Mouse (Mus musculus): ENCODE data around the gene Ccdc65. TPM values are rescaled to one million over a fixed set of nuclear protein-coding genes. Genes with fewer than 3 reads are reported as not detected.

Ccdc65 gene
- 158 and 181 TPM in 2 replicates for polyA plus RNA-seq (2012; rRNA removed)

GRCm38 (mm10) chr15:98707766-98708372, at the start of gene Ccdc65:
TSS of gene Ccdc65 (plus strand) at chr15:98708207.
- TF ChIP-seq POLR2A (IDR thresholded peaks at IDR 0.05; ENCODE audit: control insufficient read depth, low read depth, low read length) (peak; percentile 89; the same call in 1 of the 2 replicates), CTCF (IDR thresholded peaks at IDR 0.05; ENCODE audit: control insufficient read depth, insufficient read depth, insufficient replicate concordance, low read depth, low read length) (peak; percentile 78)
- Histone ChIP-seq H3K27me3 (ENCODE audit: control insufficient read depth, insufficient read depth, low read length) (no peaks in the 10 kb centered on the region), H3K4me3 (ENCODE audit: control insufficient read depth, low read depth, low read length) (peak within 1 kb of the TSS; percentile 90), H3K36me3 (ENCODE audit: control insufficient read depth, insufficient read depth, low read length) (no peaks in the 10 kb centered on the region; the same call in 1 of the 2 replicates), H3K4me1 (ENCODE audit: control insufficient read depth, insufficient read depth, low read length) (peaks cover 2% of the 10 kb centered on the region), H3K27ac (ENCODE audit: control insufficient read depth, insufficient read depth, low read depth, low read length) (no peak within 1 kb of the TSS)

GRCm38 (mm10) chr15:98662198-98662566, 45.8 kb upstream of the Ccdc65 start:
- peaks cover 5% of the 10 kb centered on the region; the same call in 1 of the 2 replicates for H3K4me1 ChIP-seq (ENCODE audit: control insufficient read depth, insufficient read depth, low read length)
- H3K27me3 ChIP-seq (ENCODE audit: control insufficient read depth, insufficient read depth, low read length), result no peaks in the 10 kb centered on the region
- H3K27ac ChIP-seq (ENCODE audit: control insufficient read depth, insufficient read depth, low read depth, low read length), result peak overlapping the region; percentile 97
- H3K4me3 ChIP-seq (ENCODE audit: control insufficient read depth, low read depth, low read length), result peak overlapping the region; percentile 97
- TF ChIP-seq POLR2A (IDR thresholded peaks at IDR 0.05; ENCODE audit: control insufficient read depth, low read depth, low read length) (no peak), CTCF (IDR thresholded peaks at IDR 0.05; ENCODE audit: control insufficient read depth, insufficient read depth, insufficient replicate concordance, low read depth, low read length) (no peak)
- no peaks in the 10 kb centered on the region for H3K36me3 ChIP-seq (ENCODE audit: control insufficient read depth, insufficient read depth, low read length)

- Histone ChIP-seq H3K4me1 (ENCODE audit: control insufficient read depth, insufficient read depth, low read length) (peaks cover 5% of the 10 kb centered on the region; the same call in 1 of the 2 replicates), H3K27ac (ENCODE audit: control insufficient read depth, insufficient read depth, low read depth, low read length) (peak within 1 kb of the TSS; percentile 97), H3K27me3 (ENCODE audit: control insufficient read depth, insufficient read depth, low read length) (no peaks in the 10 kb centered on the region), H3K4me3 (ENCODE audit: control insufficient read depth, low read depth, low read length) (peak within 1 kb of the TSS; percentile 97), H3K36me3 (ENCODE audit: control insufficient read depth, insufficient read depth, low read length) (no peaks in the 10 kb centered on the region)
- no peak for TF ChIP-seq CTCF (IDR thresholded peaks at IDR 0.05; ENCODE audit: control insufficient read depth, insufficient read depth, insufficient replicate concordance, low read depth, low read length)
- peak; percentile 96 for TF ChIP-seq POLR2A (IDR thresholded peaks at IDR 0.05; ENCODE audit: control insufficient read depth, low read depth, low read length)
Measured at GRCm38 (mm10) chr15:98662567-98663545, 45.2 kb upstream of the Ccdc65 start, which contains the start of gene Ddx23. TSS of gene Ddx23 (minus strand) at chr15:98662894.

GRCm38 (mm10) chr15:98664042-98664907, 43.7 kb upstream of the Ccdc65 start:
- Histone ChIP-seq H3K27me3 (ENCODE audit: control insufficient read depth, insufficient read depth, low read length) (no peaks in the 10 kb centered on the region), H3K36me3 (ENCODE audit: control insufficient read depth, insufficient read depth, low read length) (no peaks in the 10 kb centered on the region), H3K4me3 (ENCODE audit: control insufficient read depth, low read depth, low read length) (no peak overlapping the region), H3K4me1 (ENCODE audit: control insufficient read depth, insufficient read depth, low read length) (peaks cover 5% of the 10 kb centered on the region; the same call in 1 of the 2 replicates), H3K27ac (ENCODE audit: control insufficient read depth, insufficient read depth, low read depth, low read length) (no peak overlapping the region)
- no peak for TF ChIP-seq CTCF (IDR thresholded peaks at IDR 0.05; ENCODE audit: control insufficient read depth, insufficient read depth, insufficient replicate concordance, low read depth, low read length)
- no peak for TF ChIP-seq POLR2A (IDR thresholded peaks at IDR 0.05; ENCODE audit: control insufficient read depth, low read depth, low read length)

DNA sequence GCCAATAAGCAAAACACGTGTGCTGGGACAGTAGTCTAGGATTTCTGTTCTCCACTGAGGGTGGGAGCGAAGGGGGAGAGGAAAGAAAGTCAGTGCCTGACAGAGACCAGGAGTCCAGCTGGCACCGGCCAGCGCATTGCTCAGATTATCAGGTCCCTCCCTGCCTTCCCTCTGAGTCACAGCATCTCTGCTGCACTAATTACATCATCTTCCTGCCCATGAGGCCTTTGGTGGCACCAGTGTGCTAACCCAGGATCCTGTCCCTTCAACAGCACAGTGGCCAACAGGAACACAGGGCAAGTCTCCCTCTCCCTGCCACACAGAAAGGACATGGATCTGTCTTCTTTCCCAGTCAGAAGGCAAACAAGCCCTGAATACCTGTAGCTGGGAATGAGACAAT, 35.4 kb upstream of the Ccdc65 start:
- no peaks in the 10 kb centered on the region for H3K27me3 ChIP-seq (ENCODE audit: control insufficient read depth, insufficient read depth, low read length)

GRCm38 (mm10) chr15:98673732-98674131, 34.3 kb upstream of the Ccdc65 start:
- Histone ChIP-seq H3K4me1 (ENCODE audit: control insufficient read depth, insufficient read depth, low read length) (peaks cover 9% of the 10 kb centered on the region), H3K27me3 (ENCODE audit: control insufficient read depth, insufficient read depth, low read length) (no peaks in the 10 kb centered on the region), H3K27ac (ENCODE audit: control insufficient read depth, insufficient read depth, low read depth, low read length) (no peak overlapping the region), H3K36me3 (ENCODE audit: control insufficient read depth, insufficient read depth, low read length) (no peaks in the 10 kb centered on the region), H3K4me3 (ENCODE audit: control insufficient read depth, low read depth, low read length) (no peak overlapping the region)
- TF ChIP-seq CTCF (IDR thresholded peaks at IDR 0.05; ENCODE audit: control insufficient read depth, insufficient read depth, insufficient replicate concordance, low read depth, low read length) (no peak), POLR2A (IDR thresholded peaks at IDR 0.05; ENCODE audit: control insufficient read depth, low read depth, low read length) (no peak)

More for the DNA sequence above, 35.4 kb upstream of the Ccdc65 start:
- Histone ChIP-seq H3K27ac (ENCODE audit: control insufficient read depth, insufficient read depth, low read depth, low read length) (no peak overlapping the region), H3K4me1 (ENCODE audit: control insufficient read depth, insufficient read depth, low read length) (peaks cover 9% of the 10 kb centered on the region), H3K4me3 (ENCODE audit: control insufficient read depth, low read depth, low read length) (no peak overlapping the region), H3K36me3 (ENCODE audit: control insufficient read depth, insufficient read depth, low read length) (no peaks in the 10 kb centered on the region)
- no peak for TF ChIP-seq CTCF (IDR thresholded peaks at IDR 0.05; ENCODE audit: control insufficient read depth, insufficient read depth, insufficient replicate concordance, low read depth, low read length)
- TF ChIP-seq POLR2A (IDR thresholded peaks at IDR 0.05; ENCODE audit: control insufficient read depth, low read depth, low read length), result no peak

Measured in testis, adult 2 months (tissue).